Mouse (Mus musculus) layer of hippocampus, adult 18-20 months (tissue): ENCODE data around the gene Tmpo. TPM values are rescaled to one million over a fixed set of nuclear protein-coding genes. Genes with fewer than 3 reads are reported as not detected.
"Not testable (repeated sequence)": the region's sequence is repeated elsewhere in the genome, so short reads cannot be mapped to it uniquely, and the experiment has no call there.

Experiments used
- DNase-seq, 2 experiments: peaks; one replicate each; pipeline ENCODE4 v3.0.0; 2022; ENCODE audit warnings: low spot score in 2 of 2
- total RNA-seq, 2 experiments: library from RNA; stranded (reverse); gene quantifications; 2 replicates each; pipeline ENCODE4 v1.2.3; 2021

The Tmpo gene
- total RNA-seq, 2 experiments from 2014 or later: 40.5 to 41.4 TPM

DNA sequence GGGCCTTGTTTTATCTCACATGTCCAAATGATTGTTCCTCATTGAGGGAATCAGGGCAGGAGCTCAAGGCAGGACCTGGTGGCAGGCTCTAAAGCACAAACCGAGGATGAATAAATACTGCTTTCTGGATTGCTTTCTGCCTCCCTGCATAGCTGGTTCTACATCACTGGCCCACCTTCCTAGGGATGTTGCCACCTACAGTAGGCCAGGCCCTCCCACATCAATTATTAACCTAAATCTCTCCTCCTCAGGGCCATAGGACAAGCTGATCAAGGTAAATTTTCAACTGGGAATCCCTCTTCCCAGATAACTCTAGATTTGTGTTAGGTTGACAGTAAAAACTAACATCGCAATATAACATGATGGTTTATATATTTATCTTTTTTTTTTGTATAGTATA lies 4.6 kb upstream of the Tmpo start:
- no peak for DNase-seq

DNA sequence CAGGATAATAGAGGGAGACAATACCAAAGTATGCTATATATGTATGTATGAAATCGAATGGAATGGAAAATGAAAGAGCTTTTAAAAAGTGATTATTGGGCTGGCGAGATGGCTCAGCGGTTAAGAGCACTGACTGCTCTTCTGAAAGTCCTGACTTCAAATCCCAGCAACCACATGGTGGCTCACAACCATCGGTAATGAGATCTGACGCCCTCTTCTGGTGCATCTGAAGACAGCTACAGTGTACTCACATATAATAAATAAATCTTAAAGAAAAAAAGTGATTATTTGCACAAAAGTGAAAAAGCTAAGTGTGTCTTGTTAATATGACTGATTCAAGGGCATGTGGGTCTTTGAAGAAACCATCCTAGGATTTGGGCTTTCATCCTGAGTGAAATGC lies 3.8 kb upstream of the Tmpo start:
- DNase-seq: not testable (repeated sequence)

DNA sequence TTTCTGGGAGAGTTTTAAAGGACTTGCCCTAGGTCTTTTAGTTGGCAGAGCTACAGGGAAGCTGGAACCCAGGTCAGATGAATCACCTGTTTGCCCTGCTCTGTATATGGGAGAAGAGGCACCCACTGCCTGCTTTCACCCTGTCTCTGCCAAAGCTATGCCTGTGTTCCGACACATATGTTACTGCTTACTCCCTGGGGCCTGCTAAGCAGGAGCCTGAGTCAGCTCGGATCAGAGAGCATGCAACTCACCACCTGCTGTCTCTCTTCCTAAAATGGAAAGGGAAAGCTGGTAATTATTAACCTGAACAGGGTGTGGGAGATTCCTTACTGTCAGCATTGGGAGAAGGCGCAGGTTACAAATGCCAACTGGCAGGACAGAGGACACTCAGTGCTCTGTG lies 2.2 kb upstream of the Tmpo start:
- DNase-seq: peak; percentile 22 to 57

DNA sequence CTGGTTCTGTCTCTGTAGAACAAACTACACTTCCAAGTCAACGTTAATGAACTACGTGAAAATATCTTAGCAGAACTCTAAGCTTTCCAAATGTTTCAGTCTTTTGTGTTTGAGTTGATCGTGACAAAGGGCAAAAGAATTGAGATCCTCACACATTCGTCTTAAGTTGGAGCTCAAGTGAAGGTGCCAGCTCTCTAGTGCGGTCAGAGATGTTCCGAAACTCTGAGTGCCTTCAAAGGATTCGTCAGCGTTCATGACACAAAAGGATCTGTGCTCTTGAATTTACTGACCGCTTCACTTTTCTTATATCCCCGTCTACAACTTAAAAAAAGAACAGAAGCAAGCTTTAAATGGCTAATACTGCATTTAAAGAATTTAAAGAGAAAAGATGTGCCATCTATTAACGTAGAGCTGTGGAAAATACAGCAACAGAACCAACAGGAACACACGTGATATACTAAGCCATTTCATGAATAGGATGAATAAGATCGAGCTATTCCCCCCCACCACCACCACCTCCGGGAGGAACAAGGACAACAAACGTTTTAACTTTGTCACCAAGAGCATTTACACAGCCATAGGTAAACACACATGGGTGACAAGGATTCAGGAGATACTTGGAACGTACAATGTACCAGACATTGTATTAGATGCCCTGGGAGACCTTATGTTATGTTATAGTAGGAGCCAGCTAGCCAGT lies 1.3 kb upstream of the Tmpo start:
- peak in 1 of 2 experiments; percentile 22 for DNase-seq

DNA sequence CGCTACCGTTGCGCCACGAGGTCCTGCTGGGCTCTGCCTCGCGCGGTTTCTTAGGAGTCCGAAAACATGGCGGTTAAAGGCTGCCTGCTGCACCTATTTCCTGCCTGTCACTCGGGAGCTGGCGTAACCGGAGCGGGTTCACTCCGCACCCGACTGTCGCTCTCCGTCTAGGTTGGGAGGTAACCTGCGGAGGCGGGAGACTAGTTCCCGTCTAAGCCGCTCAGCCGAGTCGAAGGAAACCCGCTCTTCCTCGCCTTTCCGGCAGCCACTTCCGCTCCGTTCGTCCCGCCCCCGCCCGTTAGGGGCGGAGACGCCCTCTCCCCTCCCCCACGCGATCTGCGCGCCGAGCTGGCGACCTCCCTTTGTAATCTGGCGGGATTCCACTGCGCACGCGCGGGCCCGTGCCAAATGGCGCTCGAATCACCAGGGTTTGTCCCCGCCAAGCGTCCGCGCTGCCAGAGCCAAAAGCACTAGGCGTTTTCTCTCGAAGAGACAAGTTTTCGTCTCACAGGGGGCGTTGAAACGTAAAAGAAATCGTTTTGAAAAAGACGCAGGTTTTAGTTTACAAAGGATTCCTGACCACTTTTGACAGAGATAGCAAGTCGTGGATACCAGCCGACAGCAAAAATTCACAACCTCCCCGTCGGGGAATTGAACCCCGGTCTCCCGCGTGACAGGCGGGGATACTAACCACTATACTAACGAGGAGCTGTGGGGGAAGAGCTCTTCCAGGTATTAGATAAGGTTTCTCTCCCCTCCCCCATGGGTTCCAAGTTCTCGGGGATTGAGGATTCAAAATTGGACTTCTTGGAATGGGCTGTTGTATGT lies 560 bp upstream of the Tmpo start:
- DNase-seq: peak; percentile 97 to 99

DNA sequence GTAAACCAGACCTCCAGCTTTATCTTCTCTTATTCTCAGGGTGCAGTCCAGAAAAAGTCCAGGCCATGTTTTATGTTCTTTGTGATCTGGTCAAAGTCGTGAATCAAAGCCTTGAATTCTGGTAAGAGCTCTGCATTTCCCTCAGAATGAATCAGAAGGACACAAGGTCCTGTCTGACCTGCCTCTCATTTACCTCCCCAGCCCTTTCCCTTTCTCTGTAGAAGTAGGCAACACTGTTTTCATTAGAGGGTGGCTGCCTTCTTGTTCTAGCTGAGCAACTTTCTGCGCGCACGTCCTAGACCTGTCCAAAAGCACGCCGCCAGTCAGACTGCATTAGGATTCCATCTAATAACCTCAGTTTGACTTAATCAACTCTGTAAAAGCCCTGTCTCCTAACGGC lies 814 bp downstream of the Tmpo start:
- no peak for DNase-seq

DNA sequence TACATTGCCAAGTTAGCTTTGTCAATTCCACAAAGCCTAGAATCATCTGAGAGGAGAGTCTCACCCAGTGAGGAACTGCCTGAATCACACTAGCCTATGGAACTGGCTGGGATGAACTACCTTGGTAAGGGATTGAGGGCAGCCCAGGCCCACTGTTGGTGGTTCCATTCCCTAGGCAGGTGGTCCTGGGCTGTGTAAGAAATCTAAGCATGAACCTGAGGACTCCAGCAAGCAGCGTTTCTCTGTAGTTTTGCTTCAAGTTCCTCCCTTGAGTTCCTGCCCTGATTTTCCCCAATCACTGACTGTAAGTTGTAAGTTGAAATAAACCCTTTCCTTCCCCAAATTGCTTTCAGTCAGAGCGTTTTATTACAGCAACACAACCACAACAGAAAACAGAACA lies 1.3 kb downstream of the Tmpo start:
- DNase-seq: no peak

DNA sequence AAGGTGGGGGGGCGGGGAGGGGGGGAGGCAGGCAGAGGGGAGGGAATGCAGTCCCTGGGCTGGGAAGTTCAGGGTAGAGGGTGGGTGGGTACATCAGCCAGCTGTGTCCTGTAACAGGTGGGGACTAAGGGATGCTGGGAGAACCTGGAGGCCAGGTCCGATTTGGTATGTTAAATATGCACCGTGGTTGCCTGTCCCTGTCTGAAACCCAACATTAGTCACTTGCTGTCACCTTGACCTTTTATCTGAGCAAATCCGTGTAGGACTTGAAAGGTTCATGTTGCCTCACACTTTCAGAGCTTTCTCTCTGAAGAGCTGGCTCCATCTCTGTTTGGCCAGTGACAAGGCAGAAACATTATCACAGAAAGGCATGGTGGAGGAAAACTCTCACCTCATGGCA lies 3.9 kb downstream of the Tmpo start:
- DNase-seq: no peak

DNA sequence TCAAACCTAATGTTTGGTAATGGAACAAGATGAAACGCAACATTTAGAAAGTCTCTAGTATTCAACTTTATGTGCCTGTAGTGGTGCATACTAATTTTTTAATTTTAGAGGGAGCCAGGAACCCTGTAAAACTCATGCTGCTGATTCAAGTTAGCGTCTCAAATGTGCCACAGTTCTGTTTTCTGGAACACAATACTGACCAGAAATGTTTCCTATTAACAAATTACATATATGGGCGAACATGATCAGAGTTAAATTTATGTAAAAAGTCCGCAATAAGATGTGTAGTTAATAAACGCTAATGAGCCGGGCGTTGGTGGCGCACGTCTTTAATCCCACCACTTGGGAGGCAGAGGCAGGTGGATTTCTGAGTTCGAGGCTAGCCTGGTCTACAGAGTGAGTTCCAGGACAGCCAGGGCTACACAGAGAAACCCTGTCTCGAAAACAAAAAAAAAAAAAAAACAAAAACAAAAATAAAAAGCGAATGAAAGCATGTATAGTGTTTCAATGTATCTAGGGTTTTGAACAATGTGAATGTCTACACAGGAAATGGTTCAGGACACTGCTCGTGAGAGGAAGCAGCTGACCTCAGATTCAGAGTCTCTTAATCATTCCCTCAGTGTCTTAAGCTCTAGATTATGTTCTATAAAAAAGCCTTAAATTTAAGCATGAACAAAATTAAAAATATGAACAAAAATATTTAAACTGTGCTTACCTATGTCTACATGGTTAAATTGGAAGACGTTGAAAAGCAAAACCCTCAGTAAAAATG lies 8.6 kb downstream of the Tmpo start:
- no peak for DNase-seq

DNA sequence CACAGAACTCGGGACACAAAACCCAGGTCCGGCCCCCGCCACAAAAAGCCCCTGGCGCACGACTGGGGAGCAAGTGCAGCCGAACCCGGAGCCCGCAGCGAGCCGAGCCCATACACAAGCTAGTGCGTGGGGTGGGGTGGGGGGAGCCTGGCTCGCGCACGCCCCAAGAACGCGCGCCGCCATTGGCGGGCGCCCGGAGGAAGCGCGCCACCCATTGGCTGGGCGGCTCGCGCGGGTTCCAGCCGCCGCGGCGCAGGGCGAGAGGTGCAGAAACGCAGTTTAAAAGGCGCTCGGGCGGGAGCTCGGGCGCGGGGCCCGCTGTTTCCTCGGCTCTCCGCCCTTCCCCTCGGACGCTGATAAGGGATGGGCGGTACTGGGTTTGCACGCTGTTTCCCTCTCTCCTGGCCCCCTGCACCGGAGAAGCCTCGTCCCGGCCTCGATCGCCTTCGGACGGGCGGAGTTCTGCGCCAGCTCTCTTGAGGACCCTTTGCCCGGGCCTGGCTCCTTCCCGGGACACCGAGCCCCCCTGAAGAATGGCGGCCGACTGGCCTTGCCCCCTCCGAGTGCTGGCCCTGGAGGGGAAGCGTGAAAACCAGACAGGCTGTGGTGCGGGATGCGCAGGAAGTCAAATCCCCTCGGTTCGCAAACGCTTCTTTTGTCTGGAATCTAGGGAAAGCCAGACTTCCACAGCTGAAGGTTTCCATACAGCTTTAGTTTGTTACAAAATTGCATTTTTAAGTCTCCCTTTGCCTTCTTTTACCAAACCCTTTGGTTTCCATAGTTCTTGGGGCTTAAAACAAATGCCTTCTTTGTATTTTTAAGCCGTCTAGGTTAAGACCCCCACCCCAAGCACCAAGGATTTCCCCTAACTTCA lies 9.4 kb downstream of the Tmpo start:
- peak; percentile 89 to 96 for DNase-seq

DNA sequence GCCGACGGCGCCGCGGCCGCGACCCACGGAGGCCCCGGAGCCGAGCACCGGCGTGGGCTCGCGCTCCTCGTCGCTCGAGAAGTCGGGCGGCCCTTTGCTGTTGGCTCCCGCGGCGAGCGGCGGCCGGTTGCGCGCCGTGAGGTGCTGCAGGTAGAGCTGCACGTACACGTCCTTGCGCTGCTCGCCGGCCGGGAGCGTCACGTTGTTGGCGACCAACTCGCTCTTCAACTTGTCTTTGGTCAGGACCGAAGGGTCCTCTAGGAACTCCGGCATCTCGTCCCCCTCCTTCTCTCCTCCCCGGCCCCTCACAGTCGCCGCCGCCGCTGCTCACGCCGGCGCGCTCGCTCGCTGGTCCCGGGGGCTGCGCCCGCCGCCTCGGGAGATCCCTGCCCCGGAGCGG lies 10.1 kb downstream of the Tmpo start:
- DNase-seq: no peak

DNA sequence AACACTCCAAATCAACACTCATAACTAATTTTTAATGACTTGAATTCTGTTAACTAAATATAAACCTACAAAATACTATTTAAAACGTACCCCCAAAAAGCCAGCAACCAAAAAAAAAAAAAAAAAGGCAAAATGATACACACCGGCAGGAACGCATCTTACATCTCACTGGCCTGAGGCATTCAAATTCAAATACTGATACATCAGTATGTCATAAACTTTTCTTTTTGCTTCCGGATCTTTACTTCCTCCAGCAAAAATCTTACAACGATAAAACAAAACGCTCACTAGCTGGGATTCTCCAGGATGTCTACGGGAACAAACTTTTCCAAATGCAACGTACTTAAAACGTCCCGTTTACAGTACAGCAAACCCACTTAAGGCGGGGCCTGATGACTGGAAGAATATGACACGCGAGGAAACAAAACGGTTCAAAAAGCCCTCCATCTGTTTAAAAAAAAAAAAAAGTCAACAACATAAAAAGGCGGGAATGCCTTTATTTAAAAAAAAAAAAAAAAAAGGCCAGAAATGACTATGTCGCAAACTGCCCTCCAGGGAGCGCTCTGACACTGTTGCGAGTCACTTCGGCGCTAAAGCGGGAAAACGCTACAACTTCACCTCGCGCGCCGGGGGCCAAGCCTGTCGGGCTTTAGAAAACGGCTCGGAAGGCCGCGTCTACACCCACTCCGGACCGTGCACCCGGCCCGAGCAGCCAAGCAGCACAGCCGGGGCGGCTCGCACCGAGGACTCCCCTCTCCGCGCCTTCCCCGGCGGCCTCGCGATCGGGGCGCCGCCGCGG lies 10.8 kb downstream of the Tmpo start:
- DNase-seq: peak; percentile 75 to 83

DNA sequence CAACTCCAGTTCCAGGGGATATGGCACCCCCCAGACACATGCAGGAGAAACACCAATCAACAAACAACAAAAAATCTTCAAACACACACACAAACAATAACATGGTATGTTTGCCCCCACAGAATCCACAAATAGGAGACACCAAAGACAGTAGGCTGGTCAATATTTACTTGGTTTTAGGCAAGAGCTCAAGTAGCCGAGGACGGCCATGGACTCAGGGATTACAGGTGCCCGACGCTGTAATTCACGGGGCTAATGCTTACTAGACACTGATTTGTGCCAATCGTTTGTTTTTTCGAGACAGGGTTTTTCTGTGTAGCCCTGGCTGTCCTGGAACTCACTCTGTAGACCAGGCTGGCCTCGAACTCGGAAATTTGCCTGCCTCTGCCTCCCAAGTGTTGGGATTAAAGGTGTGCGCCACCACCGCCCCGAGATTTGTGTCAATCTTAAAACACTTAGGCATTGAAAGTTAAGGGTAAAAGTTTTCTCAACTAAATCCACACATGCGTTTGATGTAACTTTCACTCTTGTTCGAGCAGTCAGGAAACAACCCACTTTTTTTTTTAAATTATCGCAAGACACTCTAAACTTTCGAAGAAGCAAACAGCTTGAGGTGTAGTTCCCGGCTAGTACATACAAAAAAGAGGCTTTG lies 11.6 kb downstream of the Tmpo start:
- no peak for DNase-seq

DNA sequence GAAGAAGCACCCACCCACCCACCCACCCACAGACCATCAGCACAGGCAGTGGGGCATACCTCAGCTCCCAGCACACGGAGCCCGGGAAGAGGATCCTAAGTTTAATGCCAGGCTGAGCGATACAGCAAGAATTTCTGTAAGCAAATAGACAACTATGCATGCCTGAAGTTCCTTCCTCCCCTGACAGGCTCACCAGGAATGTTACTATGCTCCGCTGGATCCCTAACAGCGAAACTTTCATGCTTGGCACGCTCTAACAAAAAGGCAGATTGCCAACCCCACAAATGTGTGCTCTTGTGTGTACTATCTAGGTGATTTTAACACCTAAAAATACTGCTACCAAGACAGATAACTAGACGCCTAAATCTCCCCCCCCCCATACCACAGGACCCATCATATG lies 13.8 kb downstream of the Tmpo start:
- DNase-seq: no peak

DNA sequence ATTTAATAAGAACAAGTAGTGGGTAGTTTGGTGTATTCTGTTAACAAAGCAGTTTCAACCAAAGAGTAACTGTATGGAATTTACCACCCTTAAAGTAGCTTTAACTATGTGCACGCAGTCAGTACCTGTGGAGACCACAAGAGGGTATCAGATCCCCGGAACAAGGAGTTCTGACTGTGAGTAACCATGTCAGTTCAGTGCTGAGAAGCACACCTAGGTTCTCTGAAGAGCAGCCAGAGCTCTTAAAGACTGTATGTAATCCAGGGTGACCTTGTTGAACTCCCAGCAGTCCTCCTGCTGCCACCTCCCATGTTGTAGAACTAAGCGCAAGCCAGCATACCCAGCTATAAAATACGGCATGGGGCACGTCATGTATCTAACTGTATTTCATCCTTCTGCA lies 14.2 kb downstream of the Tmpo start:
- peak in 1 of 2 experiments; percentile 51 for DNase-seq

DNA sequence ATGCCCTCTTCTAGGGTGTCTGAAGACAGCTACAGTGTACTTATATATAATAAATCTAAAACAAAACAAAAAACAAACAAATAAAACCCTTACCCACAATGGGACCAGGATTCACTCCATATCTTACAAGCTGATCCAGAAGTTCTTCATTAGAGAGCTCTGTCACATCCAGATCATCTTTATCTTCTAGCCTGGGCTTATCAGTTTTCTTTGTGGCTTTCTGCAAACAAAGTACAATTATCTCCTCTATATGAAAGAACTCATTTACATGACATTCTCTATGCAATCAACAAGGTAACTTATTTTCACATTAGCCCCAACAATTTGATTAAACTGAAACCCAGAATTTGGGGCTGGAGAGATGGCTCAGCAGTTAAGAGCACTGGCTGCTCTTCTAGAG lies 15.3 kb downstream of the Tmpo start:
- DNase-seq: no peak

DNA sequence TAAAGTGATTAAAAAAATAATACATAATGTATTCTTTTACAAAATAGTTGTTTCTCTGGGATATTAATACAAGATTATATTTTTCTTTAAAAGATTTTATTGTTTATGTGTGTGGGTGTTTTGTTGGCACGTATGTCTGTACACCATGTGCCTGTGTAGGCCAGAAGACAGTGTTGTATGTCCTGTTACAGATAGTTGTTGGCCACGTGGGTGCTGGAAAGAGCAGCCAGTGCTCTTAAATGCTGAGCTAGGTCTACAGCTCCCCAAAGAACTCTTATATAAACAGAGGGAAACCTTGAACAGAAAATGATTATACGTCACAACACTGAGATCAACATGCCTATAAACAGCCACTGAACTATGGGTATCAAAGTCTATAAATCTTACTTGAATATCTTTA lies 16.6 kb downstream of the Tmpo start:
- DNase-seq: no peak

DNA sequence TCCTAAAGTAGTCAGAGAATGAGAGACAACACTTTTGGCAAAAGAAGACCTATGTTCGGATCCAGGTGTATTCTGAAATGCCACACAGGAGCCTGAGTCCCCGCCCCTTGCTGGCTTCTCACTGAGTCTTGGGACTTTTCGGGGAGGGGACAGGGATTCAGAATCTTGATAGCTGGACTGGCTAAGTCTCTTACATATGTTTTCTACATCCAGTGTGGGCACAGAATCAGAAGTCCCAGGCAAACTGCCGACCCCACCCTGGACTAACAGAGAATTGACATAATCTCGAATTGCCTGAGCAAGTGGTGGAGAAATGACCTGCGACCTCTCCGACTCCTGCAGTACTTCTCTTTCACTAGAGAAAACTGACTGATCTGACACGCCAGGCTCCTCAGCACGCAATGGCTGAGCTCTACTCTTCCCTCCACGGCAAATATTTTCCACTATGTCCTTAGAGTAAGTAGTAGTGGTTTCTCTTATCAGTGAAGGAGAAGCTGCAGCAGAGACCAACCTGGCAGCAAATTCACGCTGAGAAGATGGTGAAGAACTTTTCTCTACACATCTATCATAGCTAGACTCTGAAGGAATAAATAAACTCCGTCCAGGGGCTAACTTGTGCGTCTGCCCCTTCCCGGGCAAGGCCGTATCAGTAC lies 18.5 kb downstream of the Tmpo start:
- no peak for DNase-seq

DNA sequence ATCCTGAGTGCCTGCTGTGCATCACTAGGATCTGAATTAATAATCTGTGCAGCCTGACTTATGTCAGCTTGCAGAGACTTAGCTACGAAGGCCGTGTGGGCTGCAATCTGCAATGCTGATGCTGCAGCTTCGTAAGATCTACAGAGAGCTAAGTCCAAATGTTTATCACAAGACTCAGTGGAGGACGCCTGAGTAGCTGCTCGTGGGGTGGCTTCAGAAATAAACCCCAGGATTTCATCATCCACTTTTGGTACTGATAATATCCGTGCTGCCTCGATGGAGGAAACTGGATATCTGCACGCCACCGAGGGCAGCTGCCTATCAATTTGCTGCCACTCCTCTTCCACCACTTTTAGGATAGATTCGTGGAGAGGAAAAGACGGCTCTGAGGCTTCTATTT lies 19.0 kb downstream of the Tmpo start:
- DNase-seq: peak; percentile 11 to 47
